Mouse (Mus musculus): Measurements from ENCODE around the gene Ccdc105.
A peak's percentile ranks its signal among the peaks of the same experiment; 100 is the strongest.

The Ccdc105 gene

DNA sequence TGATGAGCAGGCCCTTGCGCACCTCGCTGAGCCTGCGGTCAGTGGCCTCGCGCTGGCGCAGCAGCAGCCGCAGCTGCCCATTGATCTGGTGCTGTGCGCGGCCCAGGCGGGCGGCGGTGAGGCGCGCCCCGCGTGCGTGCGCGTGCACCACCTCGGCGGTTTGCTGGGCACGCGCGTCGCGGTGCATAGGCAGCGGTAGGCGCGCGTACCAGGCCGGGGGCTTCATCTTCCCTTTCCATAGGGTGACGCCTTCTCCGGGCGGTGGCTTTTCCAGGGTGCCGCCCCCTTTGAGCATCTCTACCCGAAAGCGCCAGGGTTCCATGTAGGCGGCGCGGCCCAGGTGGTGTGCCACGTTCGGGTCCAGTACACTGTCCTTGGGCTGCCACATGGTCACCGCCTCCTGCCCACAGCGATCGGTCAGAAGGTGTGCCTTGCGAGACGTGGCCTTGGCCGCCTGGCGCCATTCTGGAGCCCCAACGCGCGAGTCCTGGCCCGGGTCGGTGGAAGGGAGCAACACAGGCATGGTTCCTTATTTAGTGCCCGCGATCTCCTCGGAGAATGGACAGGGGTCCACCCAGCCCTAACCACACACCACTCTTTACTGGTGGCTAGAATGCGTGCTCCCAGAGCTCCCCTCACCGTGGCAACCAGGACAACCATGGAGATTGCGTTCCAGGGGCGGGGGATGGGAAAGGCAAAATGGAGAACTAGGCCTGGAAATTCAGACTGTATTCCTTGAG lies at the start of gene Ccdc105:
Gene Ccdc105 (minus strand): TSS at position 614 of the 740 bp plus-strand sequence.
- peak; percentile 90 for DNase-seq (ENCODE audit: low spot score)

DNA sequence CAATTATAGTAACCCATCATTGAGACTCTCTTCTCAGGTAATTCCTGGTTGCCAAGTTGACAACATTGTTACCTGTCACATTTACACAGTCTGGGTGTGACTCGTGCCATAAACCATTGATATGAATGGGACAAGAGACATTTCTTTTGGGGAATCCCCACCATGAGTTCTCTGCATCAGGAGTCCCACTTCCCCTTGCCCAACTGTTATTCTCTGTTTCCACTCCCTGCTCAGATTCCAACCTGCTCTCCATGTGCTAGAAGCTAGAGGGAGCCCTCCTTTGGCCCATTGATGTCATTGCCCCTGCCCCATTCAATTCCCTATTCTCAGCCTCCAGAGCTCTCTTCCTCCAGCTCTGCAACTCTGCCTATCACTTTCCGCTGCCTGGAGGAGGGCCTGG lies 48.6 kb upstream of the Ccdc105 start:
- no peak for DNase-seq (ENCODE audit: low spot score)

DNA sequence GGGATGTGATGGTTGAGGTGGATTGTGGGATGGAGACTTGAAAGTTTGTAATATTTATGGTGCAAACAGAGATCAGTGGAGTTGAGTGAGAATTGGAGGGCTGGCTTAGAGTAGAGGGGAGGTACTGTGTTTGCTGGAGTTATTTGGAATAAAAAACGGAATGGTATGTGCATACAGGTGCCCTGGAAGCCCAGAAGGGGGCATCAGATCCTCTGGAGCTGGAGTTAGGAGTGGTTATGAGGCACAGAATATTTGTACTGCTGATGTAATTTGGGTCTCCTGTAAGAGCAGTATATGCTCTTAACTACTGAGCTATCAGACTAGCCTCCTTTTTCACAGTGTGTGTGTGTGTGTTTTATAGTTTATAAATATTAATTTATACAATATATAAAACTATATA lies 37.7 kb upstream of the Ccdc105 start:
- peak; percentile 6 for DNase-seq (ENCODE audit: low spot score)

DNA sequence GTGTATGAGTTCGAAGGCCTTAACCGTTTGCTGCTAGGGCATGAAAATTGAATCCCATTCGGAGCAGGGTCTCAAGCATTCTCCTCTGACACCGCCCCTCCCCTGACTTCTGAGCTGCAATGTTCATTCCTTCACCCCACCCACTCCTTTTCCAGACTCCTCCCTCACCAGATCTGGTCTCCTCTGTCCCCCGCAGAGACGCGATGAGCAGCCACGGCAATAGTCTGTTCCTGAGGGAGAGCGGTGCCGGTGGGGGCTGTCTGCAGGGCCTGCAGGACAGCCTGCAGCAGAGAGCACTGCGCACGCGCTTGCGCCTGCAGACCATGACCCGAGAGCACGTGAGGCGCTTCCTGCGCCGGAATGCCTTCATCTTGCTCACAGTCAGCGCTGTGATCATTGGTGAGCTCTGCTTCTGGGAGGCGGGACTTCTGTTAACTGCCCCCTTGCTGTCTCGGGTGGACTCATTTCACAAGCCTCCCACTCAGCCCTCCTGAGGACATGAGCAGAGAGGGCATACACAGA lies 34.8 kb upstream of the Ccdc105 start:
- peak; percentile 83 for DNase-seq (ENCODE audit: low spot score)

DNA sequence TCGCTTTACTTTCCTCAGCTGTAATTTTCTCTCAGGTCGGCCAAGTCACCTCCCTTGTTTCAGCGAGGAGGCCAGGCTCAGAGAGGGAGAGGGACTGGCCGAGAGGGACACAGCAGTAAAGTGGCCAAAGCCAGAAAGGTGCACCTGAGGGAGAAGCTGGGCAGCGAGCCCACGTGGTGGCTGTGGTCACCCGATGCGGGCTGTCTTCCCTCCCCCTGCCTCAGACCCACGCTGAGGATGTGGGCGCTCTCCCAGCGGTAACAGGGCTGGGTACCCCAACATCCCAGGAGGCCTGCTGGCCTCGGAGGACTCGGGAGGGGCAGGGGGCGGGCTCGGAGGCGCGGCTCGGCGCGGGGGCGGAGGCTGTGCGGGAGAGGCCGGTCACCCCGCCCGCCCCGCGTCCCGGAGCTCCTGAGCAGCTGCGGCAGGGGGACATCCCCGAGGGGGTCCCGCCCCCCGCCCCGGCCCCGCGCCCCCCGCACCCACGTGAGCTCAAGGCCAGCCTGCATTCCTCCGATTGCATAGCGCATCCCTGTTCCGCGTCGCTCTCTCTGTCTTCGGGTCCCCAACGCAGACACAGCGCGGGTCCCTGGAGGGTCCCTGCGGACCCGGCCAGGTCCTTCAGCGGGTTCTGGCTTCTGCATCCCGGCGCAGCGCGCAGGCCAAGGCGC lies 27.3 kb upstream of the Ccdc105 start, which contains the start of gene Slc1a6:
Gene Slc1a6 (plus strand): TSS at position 516 of the 671 bp plus-strand sequence.
- peak; percentile 28 for DNase-seq (ENCODE audit: low spot score)

DNA sequence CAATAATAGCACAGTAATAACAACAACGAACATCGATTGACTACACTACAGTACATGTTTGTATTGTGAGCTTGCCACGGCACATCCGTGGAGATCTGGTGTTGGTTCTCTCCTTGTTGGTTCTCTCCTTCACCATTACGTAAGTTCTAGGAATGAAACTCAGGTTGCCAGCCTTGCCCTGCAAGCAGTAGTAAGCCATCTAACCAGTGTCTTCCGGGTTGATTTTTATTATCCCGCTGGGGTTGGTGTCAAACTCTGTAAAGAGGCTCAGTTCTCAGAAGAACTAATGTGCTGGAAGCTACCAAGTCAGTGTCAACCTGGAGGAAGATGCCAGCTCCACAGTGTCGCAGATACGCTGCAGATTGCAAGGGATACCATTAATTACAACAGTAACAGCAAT lies 26.7 kb upstream of the Ccdc105 start:
- DNase-seq (ENCODE audit: low spot score) = peak; percentile 3

DNA sequence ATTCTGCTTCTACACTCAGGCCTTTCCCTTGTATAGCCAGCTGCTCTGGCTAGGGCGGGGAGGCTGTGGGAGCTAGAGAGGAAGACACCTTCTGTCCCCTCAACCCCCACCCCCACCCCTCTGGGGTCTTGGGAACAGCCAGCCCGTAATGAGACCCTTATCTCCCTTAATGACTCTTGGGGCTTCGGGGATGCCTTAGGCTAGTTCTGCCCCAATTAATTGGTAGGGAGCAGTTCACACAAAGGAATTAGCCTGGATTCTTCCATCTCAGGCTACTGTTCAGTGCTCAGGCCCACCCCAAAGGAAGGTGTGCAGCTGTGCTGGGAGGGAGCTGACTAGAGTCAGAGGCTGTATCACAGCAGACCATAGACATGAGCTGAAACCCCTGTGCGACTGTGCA lies 23.0 kb upstream of the Ccdc105 start:
- DNase-seq (ENCODE audit: low spot score) = peak; percentile 7

DNA sequence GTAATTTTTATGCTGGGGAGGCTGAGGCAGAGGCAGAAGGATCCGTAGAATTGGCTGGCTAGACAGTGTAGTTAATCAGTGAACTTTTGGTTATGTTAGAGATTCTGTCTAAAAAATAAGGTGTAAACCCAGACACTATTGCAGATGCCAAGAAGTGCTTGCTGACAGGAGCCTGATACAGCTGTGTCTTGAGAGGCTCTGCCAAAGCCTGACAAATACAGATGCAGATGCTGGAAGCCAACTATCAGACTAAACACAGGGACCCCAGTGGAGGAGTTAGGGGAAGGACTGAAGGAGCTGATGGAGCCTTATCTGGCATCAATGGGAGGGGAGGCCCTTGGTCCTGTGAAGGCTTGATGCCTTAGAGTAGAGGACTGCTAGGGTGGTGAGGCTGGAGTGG lies 12.7 kb upstream of the Ccdc105 start:
- DNase-seq (ENCODE audit: low spot score) = no peak

DNA sequence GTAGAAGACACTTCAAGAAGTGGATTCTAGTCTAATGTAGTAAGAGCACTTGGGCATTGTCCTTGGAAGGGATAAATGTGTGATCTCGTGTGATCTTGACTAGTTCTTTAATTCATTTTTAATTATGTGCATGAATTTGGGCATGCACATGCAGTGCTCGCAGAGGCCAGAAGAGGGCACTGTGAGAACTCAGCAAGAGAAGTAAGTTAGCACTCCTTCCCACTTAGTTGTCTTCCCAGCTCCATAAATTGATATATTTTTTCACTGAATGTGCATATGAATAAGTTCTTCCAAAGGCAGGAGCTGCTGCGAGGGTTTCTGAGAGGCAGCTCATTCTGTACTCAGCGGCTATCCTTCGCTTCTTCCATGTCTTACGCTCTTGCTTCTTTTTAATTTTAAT lies 3.2 kb upstream of the Ccdc105 start:
- DNase-seq (ENCODE audit: low spot score) = peak; percentile 80

DNA sequence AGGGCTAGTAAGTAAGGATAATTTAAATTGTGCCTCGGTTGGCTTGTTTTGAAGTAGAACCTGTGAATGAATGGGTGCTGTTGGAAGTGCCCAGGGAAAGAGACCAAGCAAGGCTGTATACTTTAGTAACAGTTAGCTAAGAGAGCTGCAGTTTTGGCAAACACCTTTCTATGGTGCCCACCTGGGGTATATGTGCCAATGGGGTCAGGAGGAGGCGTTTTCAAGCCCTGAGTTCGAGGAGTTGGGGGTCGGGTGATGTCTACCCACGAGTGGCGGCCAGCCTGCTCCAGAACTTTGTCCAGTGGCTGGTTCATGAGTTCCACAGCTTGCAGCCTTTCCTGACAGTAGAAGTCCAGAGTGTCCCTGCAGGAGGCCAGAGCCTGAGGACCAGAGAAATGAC lies 3.9 kb downstream of the Ccdc105 start:
- DNase-seq (ENCODE audit: low spot score) = no peak

DNA sequence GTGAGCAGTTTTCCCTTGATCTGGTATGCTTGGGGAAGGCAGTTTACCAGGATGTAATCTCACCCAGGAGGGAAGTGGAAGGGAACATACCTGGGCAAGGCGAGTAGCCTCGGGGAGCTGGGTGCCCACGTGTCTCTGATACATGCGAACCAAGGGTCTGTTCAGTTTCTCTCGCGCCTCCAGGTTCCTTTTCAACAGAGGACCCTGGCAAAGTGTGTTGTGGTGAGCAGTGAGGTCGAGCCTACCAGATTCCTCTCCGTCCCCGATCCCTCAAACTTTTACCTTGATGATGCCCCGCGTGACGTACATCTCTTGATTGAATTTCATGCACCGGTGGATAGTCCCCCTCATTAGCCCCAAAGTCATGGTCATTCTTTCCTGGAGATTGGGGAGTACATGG lies 4.7 kb downstream of the Ccdc105 start:
- no peak for DNase-seq (ENCODE audit: low spot score)

DNA sequence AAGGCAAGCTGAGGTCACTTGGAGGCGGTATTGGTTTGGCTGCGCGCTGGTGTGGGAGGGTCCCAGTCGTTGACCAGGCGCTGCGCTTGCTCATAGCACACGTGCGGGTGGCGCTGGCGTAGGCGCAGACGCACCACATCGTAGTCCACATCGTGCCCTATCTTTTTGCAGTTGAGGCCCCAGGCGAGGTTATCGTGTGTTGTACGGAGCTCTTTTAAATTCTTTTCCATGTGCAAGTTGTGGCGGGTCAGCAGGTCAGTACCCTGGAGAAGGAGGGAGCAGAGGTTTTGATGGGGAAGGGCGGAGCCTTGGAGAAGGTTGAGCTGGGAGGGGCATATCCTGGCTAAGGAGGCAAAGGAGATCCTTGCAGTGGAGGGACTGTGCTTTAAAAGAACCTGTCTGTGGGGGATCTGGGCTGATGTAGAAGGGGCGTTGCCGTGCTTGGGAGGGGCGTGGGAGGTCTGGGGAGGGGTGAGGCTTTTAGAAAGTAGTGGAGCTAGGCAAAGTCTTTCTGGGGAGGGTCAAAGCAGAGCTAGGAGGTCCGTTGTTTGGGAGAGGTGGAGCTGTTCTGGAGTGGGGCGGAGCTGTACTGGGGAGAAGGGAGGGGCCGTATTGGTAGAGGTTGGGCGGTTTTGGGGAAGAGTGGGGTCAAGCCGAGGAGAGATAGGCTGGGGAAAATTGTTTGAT lies 5.7 kb downstream of the Ccdc105 start:
- DNase-seq (ENCODE audit: low spot score) = peak; percentile 70

DNA sequence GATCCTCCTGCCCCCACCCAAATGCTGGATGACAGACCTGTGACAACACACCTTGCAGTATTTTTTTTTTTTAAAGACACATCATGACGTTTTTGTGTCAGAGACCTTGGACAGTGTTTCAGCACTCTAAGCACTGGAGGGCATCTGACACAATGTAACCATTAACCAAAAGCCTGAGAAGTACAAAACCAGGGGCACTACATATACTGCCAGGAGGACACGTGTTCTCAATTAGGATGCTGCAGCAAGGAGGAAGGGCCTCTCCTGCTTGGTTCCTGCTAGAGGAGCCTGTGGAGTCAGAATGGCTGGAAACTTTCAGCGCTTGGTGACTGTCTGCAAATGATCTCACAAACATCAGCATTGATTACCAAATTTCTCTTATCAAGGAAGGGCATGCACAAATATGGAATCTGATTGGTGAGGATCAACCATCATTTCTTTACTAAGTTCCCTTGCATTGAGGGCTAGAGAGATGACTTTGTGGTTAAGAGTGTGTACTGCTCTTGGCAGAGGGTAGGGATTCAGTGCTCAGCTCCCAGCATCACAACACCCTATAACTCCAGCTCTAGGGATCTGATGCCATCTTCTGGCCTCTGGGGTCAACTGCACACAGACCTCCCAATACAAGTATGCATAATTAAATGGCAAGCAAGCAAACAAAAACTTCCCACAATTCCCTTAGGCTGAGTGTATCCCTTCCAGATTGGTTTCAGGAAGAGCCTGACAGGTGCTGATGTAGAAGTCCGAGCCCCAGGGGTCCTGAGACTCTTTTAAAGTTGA lies 7.2 kb downstream of the Ccdc105 start:
- peak; percentile 53 for DNase-seq (ENCODE audit: low spot score)

DNA sequence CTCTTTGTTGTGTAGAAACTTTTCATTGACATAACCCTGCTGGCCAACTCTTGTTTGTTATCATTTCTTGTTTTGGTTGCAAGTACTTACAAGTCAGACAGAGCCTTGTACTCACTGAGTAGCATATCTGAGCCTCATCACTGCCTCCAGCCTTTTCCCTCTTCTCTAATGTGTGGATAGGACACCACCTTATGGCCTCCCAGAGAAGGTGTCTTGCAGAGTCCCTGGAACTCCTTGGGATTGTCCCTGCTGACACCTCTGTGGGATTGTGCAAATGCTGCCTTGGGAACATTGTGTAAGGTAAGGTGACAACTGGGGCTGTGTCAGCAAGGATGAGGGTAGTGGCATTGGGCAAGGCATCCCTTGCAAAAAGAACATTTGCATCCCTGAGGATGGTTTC lies 9.1 kb downstream of the Ccdc105 start:
- no peak for DNase-seq (ENCODE audit: low spot score)

DNA sequence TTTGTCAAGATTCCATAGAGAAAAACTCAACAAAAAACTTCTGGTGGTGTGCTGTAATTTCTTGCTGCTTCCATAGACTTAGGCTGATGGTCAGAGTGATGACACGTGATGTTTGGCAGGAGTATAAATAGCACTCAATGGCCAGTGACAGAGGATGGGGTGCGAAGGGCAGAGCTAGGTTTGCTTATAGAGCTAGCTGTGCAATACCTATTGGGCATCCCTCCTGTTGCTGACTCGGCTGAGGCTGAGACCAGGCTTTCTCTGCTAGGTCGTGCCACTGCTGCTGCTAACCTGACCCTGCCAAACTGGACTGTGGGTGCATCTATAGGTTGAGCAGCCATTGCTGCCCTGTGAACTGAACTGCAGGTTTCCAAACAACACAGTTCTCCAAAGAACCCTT lies 13.0 kb downstream of the Ccdc105 start:
- DNase-seq (ENCODE audit: low spot score) = no peak

DNA sequence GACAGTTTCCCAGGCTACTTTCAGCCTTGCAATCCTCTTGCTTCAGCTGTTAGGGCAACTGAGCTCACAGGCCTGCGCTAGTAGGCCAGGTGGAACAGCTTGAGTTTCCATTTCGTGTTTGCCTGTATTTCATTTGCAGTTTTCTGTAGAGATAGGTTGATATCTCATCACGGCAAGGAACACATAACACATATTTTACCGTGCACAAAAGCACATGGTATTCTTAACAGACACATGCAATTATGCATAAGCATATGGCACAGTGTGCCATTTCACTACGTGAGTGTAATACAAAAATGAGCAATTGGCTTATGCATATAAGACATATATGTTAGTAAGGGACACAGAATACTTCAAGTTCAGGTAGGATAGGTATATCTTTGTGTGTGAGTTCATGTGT lies 25.0 kb downstream of the Ccdc105 start:
- DNase-seq (ENCODE audit: low spot score) = no peak

DNA sequence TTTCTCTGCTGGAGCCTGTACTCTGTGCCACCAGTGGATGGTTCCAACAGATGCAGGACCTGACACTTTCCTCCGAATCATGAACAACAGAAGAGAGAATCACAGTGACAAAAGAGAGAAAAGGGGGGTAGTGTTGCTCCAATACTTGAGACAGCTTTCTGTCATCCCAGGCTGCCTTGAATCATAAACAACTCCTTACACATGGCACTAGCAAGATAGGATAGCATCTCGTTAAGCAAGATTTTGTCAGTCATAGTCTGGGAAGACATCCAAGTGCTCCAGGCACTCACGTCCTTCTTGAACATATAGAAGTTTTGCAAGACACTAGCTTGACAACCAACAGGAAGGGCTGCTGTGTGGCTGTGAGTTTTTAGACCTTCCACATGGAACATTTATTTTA lies 25.8 kb downstream of the Ccdc105 start:
- DNase-seq (ENCODE audit: low spot score) = no peak

DNA sequence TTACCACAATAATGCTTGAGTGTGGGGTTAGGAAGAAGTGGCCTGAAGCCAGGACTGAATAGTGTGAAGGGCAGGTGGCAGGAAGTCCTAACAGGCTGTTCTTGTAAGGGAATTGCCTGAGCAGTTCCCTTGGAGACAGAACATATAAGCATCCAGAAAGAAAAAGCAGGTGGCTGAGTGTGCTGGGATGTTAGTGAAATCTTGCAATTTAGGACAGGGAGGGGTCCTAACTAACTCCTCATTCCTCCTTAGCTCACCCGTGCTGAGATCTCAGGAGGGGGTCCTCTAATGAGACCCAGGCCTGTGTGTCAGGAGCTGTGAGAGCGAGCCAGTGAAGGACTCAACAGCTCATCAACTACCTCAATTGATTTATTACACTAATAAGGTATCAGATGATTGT lies 29.4 kb downstream of the Ccdc105 start:
- DNase-seq (ENCODE audit: low spot score) = no peak

DNA sequence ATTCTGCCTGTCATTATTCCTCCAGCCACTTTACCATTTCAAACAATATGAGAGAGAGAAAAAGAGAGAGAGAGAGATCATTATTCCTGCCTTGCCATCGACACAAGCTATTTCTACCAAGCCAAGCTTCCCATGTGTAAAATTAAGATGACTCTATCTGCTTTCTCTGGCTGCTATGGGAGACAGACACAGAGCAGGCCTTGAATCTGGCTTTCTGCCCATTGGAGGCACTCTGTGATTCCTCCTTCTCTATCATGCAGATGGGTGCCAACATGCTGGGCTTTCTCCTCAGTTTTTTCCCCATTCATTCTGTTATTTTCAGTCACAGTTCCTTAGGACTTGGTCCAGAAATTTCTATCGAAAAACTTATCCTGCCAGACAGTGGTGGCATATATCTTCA lies 30.2 kb downstream of the Ccdc105 start:
- no peak for DNase-seq (ENCODE audit: low spot score)

DNA sequence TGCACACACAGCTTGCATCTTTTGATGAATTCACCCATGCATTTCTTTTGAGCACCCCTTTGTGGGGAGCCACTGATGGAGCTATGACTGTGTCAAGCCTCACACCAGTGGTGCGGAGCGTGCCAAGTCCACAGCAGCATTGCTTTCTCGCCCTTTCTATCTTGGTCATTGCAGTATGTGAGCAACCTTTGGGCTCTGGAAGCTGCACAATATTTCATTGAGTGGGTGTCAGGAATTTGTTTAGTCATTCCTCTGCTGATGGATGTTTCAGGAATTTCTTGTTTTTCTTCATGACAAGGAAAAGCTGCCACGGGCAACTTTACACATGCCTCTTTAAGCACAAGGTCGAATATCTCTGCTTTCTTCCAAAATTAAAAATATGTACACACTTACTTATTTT lies 30.8 kb downstream of the Ccdc105 start:
- no peak for DNase-seq (ENCODE audit: low spot score)

DNA sequence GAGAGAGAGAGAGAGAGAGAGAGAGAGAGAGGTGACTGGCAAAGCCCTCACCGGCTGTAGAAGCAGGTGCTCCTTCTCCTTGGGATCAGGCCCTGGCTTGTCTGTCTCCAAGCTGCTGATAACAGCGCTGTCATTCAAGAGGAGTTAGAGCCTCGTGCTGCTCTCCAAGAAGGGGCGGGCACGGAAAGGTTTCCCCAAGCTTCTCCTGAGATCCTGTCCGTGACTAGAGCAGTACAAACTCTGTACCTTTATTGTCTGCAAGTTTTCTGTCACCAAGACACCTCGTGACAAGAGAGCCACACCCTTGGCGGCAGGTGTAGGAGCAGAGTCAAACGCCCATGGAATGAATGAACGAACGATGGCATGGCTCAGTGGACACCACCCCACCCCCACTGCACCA lies 34.8 kb downstream of the Ccdc105 start, which contains the start of gene Casp14:
Gene Casp14 (minus strand): TSS at position 239 of the 400 bp plus-strand sequence.
- DNase-seq (ENCODE audit: low spot score) = no peak

DNA sequence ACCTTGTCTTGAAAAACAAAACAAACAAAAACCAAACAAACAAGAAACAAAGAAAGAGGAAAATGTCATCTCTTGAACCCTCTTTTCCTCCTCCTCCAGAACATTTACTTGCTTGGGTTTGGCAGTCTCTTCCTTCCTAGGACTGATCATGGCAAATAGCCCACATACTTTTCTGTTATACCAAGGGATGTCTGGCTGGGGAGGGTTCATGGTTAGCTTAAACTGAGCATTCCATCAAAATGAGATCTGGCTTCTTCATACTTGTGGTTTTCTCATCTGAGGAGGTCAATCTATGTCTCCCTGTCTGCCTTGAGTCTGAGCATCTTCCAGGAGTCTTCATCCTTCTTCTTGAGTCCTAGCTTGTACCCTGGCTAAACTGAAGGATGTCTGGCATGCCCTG lies 36.6 kb downstream of the Ccdc105 start:
- DNase-seq (ENCODE audit: low spot score) = no peak

Data from embryo, embryonic 10.5 days (tissue).